Mouse (Mus musculus) CH12.LX (cell line): ENCODE measurements at regions not wholly inside any gene's neighbourhood (a gene's known extent, or its start where the extent isn't known, plus 50 kb on each side); places are given as distances from the start of the nearest gene placed in this dataset.

Experiments used
- DNase-seq: peaks from one replicate; pipeline ENCODE4 v3.0.0-alpha.2; 2013; ENCODE audit errors: extremely low read depth
- H3K27ac ChIP-seq: 2 replicates; pipeline ENCODE4 v1.5.1; 2012; ENCODE audit warnings: low read depth, mild to moderate bottlenecking, control low read depth, moderate library complexity; ENCODE audit not compliant: insufficient read depth
- H3K27me3 ChIP-seq: replicated peaks from 2 replicates; pipeline ENCODE3; 2012; ENCODE audit warnings: inconsistent platforms
- H3K36me3 ChIP-seq, 2 experiments: replicated peaks in 1 of 2; 2 replicates each; pipeline versions ENCODE3 to v1.6.1; 2012; ENCODE audit warnings: inconsistent platforms in 1 of 2, low read length in 1 of 2, mild to moderate bottlenecking in 1 of 2, mixed read lengths in 1 of 2, moderate library complexity in 1 of 2; ENCODE audit not compliant: control insufficient read depth in 1 of 2, insufficient read depth in 1 of 2
- H3K4me1 ChIP-seq, 2 experiments: 2 replicates each; pipeline ENCODE4 v1.6.1; 2012; ENCODE audit warnings: inconsistent platforms in 1 of 2, moderate library complexity in 1 of 2; ENCODE audit not compliant: insufficient read depth in 2 of 2, control insufficient read depth in 1 of 2
- H3K4me2 ChIP-seq: 2 replicates; pipeline ENCODE4 v1.6.1; 2012; ENCODE audit warnings: low read depth, mild to moderate bottlenecking, control low read depth; ENCODE audit not compliant: poor library complexity, insufficient read depth, severe bottlenecking
- H3K4me3 ChIP-seq, 3 experiments: fragments of 150-350 bp in 1 of 3; sonication (generic) in 1 of 3; replicated peaks in 1 of 3; 2 replicates each; pipeline versions ENCODE3 to v1.5.1; 2011 to 2012; ENCODE audit warnings: low read depth in 2 of 3, low read length in 2 of 3, mild to moderate bottlenecking in 2 of 3, moderate library complexity in 2 of 3, control low read depth in 1 of 3, improper control_type of control experiment in 1 of 3, inconsistent platforms in 1 of 3, mixed read lengths in 1 of 3; ENCODE audit not compliant: poor library complexity in 1 of 3
- H3K79me2 ChIP-seq: replicated peaks from 2 replicates; pipeline ENCODE4 v1.6.1; 2012; ENCODE audit warnings: mild to moderate bottlenecking, moderate library complexity; ENCODE audit not compliant: control insufficient read depth, poor library complexity, insufficient read depth, severe bottlenecking; ENCODE audit errors: extremely low read depth
- H3K9ac ChIP-seq: 2 replicates; pipeline ENCODE4 v1.6.1; 2012; ENCODE audit warnings: low read depth, mild to moderate bottlenecking, control low read depth, moderate library complexity; ENCODE audit not compliant: insufficient read depth
- H3K9me3 ChIP-seq: replicated peaks from 2 replicates; pipeline ENCODE3; 2012; ENCODE audit warnings: low read length, inconsistent platforms, mixed read lengths
- BHLHE40 ChIP-seq: IDR thresholded peaks from 2 replicates; pipeline ENCODE4 v1.6.1; 2011; ENCODE audit warnings: mild to moderate bottlenecking, low read depth, low read length, improper control_type of control experiment
- CHD2 ChIP-seq: IDR thresholded peaks from 2 replicates; pipeline ENCODE4 v1.6.1; 2011; ENCODE audit warnings: low read length, improper control_type of control experiment
- CTCF ChIP-seq, 2 experiments: IDR thresholded peaks in 1 of 2; conservative IDR thresholded peaks in 1 of 2; 2 replicates each; pipeline ENCODE4 v1.5.1; 2011 to 2012; ENCODE audit warnings: low read depth in 2 of 2, low read length in 2 of 2, improper control_type of control experiment in 1 of 2, inconsistent platforms in 1 of 2, mild to moderate bottlenecking in 1 of 2, moderate library complexity in 1 of 2
- ELF1 ChIP-seq: IDR thresholded peaks from 2 replicates; pipeline ENCODE4 v1.6.1; 2014; ENCODE audit warnings: low read depth, mild to moderate bottlenecking, inconsistent platforms, low read length, improper control_type of control experiment
- EP300 ChIP-seq: IDR thresholded peaks from 2 replicates; pipeline ENCODE4 v1.6.1; 2011; ENCODE audit warnings: low read length, improper control_type of control experiment
- ETS1 ChIP-seq: conservative IDR thresholded peaks from 2 replicates; pipeline ENCODE4 v1.6.1; 2012; ENCODE audit warnings: low read depth, mild to moderate bottlenecking, inconsistent platforms, low read length, improper control_type of control experiment, moderate library complexity
- JUN ChIP-seq: IDR thresholded peaks from 2 replicates; pipeline ENCODE4 v1.6.1; 2011; ENCODE audit warnings: low read depth, mild to moderate bottlenecking, low read length, improper control_type of control experiment, moderate library complexity; ENCODE audit not compliant: insufficient read depth
- JUND ChIP-seq: conservative IDR thresholded peaks from 2 replicates; pipeline ENCODE4 v1.6.1; 2011; ENCODE audit warnings: low read depth, low read length, improper control_type of control experiment
- KAT2A ChIP-seq: IDR thresholded peaks from 2 replicates; pipeline ENCODE4 v1.6.1; 2012; ENCODE audit warnings: low read length, improper control_type of control experiment, inconsistent platforms; ENCODE audit not compliant: insufficient replicate concordance
- MAFK ChIP-seq: IDR thresholded peaks from 2 replicates; pipeline ENCODE4 v1.6.1; 2011; ENCODE audit warnings: low read length, improper control_type of control experiment; ENCODE audit not compliant: insufficient replicate concordance
- MAX ChIP-seq: IDR thresholded peaks from 2 replicates; pipeline ENCODE4 v1.6.1; 2011; ENCODE audit warnings: low read length, improper control_type of control experiment
- MXI1 ChIP-seq: IDR thresholded peaks from 2 replicates; pipeline ENCODE4 v1.6.1; 2011; ENCODE audit warnings: mild to moderate bottlenecking, low read depth, low read length, improper control_type of control experiment
- MYC ChIP-seq: IDR thresholded peaks from 2 replicates; pipeline ENCODE4 v1.6.1; 2011; ENCODE audit warnings: low read depth, mild to moderate bottlenecking, improper control_type of control experiment, low read length
- NELFE ChIP-seq: IDR thresholded peaks from 2 replicates; pipeline ENCODE4 v1.6.1; 2011; ENCODE audit warnings: low read depth, low read length, improper control_type of control experiment
- NRF1 ChIP-seq: IDR thresholded peaks from 2 replicates; pipeline ENCODE4 v1.6.1; 2014; ENCODE audit warnings: low read depth, mild to moderate bottlenecking, inconsistent platforms, low read length, improper control_type of control experiment, moderate library complexity
- PAX5 ChIP-seq: IDR thresholded peaks from 2 replicates; pipeline ENCODE4 v1.6.1; 2012; ENCODE audit warnings: low read length, inconsistent platforms, mixed read lengths
- POLR2AphosphoS2 ChIP-seq: IDR thresholded peaks from 2 replicates; pipeline ENCODE4 v1.6.1; 2011; ENCODE audit warnings: low read depth, low read length, improper control_type of control experiment
- RAD21 ChIP-seq: IDR thresholded peaks from 2 replicates; pipeline ENCODE4 v1.6.1; 2011; ENCODE audit warnings: low read depth, mild to moderate bottlenecking, low read length, improper control_type of control experiment, moderate library complexity
- RCOR1 ChIP-seq: conservative IDR thresholded peaks from 2 replicates; pipeline ENCODE4 v1.6.1; 2012; ENCODE audit warnings: low read depth, mild to moderate bottlenecking, inconsistent platforms, low read length, improper control_type of control experiment
- SIN3A ChIP-seq: IDR thresholded peaks from 2 replicates; pipeline ENCODE4 v1.6.1; 2012; ENCODE audit warnings: low read length, improper control_type of control experiment, inconsistent platforms
- SMC3 ChIP-seq: IDR thresholded peaks from 2 replicates; pipeline ENCODE4 v1.6.1; 2011; ENCODE audit warnings: low read depth, low read length, improper control_type of control experiment
- TBP ChIP-seq: conservative IDR thresholded peaks from 2 replicates; pipeline ENCODE4 v1.6.1; 2011; ENCODE audit warnings: low read depth, low read length, improper control_type of control experiment
- UBTF ChIP-seq: IDR thresholded peaks from 2 replicates; pipeline ENCODE4 v1.6.1; 2012; ENCODE audit warnings: low read depth, mild to moderate bottlenecking, inconsistent platforms, low read length, improper control_type of control experiment, moderate library complexity
- USF1 ChIP-seq: IDR thresholded peaks from 2 replicates; pipeline ENCODE4 v1.6.1; 2014; ENCODE audit warnings: low read depth, mild to moderate bottlenecking, inconsistent platforms, low read length, improper control_type of control experiment
- USF2 ChIP-seq: conservative IDR thresholded peaks from 2 replicates; pipeline ENCODE4 v1.6.1; 2011; ENCODE audit warnings: low read depth, low read length, improper control_type of control experiment
- ZKSCAN1 ChIP-seq: IDR thresholded peaks from 2 replicates; pipeline ENCODE4 v1.6.1; 2012; ENCODE audit warnings: low read depth, inconsistent platforms, low read length, improper control_type of control experiment, borderline replicate concordance
- dilution Hi-C: fragments of 300-500 bp; cut with MboI; formaldehyde crosslinking; loops from 2 replicates; pipeline ENCODE4 v1.14.3; 2020; ENCODE audit warnings: low sequenced_read_pairs; ENCODE audit not compliant: extremely low pct_unique_long_range_greater_than_20kb, extremely low pct_ligation_motif_present
- in situ Hi-C: fragments of 300-500 bp; cut with MboI; formaldehyde crosslinking; loops from 3 replicates; pipeline ENCODE4 v1.14.3; 2019; ENCODE audit warnings: low sequenced_read_pairs, low pct_ligation_motif_present, low pct_unique_long_range_greater_than_20kb, mixed read lengths

DNA sequence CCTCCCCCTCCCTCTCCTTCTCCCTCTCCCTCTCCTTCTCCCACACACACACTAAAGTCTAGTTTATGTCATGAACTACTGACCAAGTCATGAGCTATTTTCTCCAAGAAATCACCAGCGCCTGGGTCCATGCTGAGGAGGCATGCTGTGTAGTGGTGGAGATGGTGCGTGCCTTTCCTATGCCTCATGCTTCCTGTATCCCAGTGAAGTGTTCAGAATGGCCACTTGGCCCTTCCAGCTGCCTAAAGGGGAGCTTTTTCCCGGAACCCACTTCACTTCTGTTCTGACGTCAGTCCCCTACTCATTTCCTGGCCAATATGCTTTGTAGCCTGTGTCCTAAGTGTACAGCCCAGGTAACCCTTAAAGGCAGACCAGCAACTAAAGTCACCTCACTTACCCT, 199.1 kb upstream of the Egflam start:
- H3K36me3 ChIP-seq = no peaks in the 10 kb centered on the region
- no peaks in the 10 kb centered on the region for H3K79me2 ChIP-seq
- in situ Hi-C loops (no loop called here), dilution Hi-C loops (no loop called here)
- no peaks in the 10 kb centered on the region for H3K27me3 ChIP-seq
- no peak for TF ChIP-seq TBP
- TF ChIP-seq ZKSCAN1 = no peak
- TF ChIP-seq JUND = no peak
- TF ChIP-seq MXI1 = no peak
- no peak for TF ChIP-seq UBTF
- no peak for TF ChIP-seq NELFE
- no peak for TF ChIP-seq KAT2A
- TF ChIP-seq MAFK = no peak
- no peak for TF ChIP-seq SIN3A
- TF ChIP-seq ETS1 = no peak
- TF ChIP-seq EP300 = no peak
- no peak for TF ChIP-seq RCOR1
- TF ChIP-seq BHLHE40 = no peak
- TF ChIP-seq USF2 = no peak
- no peak for TF ChIP-seq RAD21
- no peaks in the 10 kb centered on the region for H3K9me3 ChIP-seq
- H3K4me2 ChIP-seq = no peak overlapping the region
- H3K4me1 ChIP-seq = no peaks in the 10 kb centered on the region
- H3K4me3 ChIP-seq = no peak overlapping the region
- no peak for DNase-seq
- no peak overlapping the region for H3K9ac ChIP-seq
- H3K27ac ChIP-seq = no peak overlapping the region

DNA sequence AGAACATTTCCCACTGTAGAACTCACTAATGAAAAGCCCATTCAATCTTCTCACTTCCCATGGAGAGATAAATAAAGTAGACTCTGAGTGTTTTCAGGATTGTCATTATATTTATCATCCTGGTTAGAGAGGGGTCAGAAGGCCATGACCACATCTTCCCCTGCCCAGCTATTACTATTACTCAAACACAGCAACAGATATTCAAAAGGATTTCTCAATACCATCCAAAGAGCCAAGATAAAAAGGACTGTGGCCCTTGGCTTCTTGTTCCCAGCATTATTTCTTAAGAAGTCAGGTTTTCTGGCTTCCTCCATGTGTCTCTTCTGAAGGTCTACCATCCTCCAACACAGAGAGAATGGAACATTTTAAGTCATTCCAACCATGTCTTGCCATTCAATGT, 199.6 kb upstream of the Egflam start:
- H3K9me3 ChIP-seq = no peaks in the 10 kb centered on the region
- DNase-seq = no peak
- H3K79me2 ChIP-seq = no peaks in the 10 kb centered on the region
- in situ Hi-C loops = no loop called here
- H3K27ac ChIP-seq = no peak overlapping the region
- dilution Hi-C loops = no loop called here
- no peaks in the 10 kb centered on the region for H3K36me3 ChIP-seq
- no peak for TF ChIP-seq POLR2AphosphoS2
- no peak for TF ChIP-seq SIN3A
- no peak for TF ChIP-seq USF2
- TF ChIP-seq CHD2 = no peak
- TF ChIP-seq MYC = no peak
- no peak for TF ChIP-seq ELF1
- TF ChIP-seq MAX = no peak
- TF ChIP-seq MXI1 = no peak
- TF ChIP-seq NRF1 = no peak
- no peak for TF ChIP-seq JUN
- no peak for TF ChIP-seq RAD21
- no peak for TF ChIP-seq SMC3
- no peak for TF ChIP-seq PAX5
- TF ChIP-seq CTCF (conservative IDR thresholded peaks at IDR 0.05 in 1 of 2, IDR thresholded peaks at IDR 0.05 in 1 of 2; ENCODE audit: low read depth in 2 of 2, low read length in 2 of 2) = no peak
- TF ChIP-seq UBTF = no peak
- no peak for TF ChIP-seq USF1
- no peak overlapping the region for H3K9ac ChIP-seq
- H3K27me3 ChIP-seq = no peaks in the 10 kb centered on the region
- no peak overlapping the region for H3K4me3 ChIP-seq
- H3K4me2 ChIP-seq = no peak overlapping the region
- H3K4me1 ChIP-seq = no peaks in the 10 kb centered on the region
